Mouse (Mus musculus): ENCODE measurements around the gene Hoxa13. TPM values are rescaled to one million over a fixed set of nuclear protein-coding genes. Genes with fewer than 3 reads are reported as not detected.

The Hoxa13 gene
- total RNA-seq, 2 experiments from 2014 or later: not detected

DNA sequence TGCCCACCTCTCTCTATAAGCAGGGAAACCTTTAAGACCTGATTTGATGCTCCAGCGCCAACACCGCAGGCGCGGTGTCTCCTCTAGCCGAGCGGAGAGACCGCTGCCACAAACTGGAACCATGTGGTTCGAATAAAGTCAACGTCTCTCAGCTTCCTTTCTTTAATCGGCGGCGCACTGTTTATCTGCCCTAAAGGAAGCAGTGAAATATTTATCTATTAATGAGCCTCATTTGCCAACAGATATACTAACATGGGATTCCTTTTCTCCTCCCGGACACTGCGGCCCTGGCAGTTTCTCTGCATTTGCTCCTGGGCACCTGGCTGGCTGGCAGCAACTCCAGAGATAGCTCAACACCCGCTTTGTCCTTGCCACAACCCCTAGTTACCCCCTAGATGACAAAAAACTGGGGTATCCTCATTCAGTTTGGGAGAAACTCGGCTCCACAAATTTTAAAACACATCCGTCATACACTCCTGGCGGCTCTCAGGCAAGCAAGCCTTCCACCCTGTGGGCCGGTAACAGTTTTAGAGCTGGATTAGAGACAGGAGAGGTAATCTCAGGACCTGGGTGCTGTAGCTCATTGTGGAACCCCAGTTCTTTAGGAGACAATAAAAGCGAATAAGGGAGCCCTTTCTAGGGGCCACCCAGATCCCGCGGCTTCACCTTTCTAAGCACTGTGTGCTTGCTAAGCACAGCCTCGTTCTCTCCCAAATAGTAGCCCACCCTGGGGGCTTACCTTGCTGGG is 42.6 kb downstream of the Hoxa13 start:
- intact Hi-C loops (cut with DNase I): no loop called here
- no peak for DNase-seq (ENCODE audit: low spot score in 2 of 2)

DNA sequence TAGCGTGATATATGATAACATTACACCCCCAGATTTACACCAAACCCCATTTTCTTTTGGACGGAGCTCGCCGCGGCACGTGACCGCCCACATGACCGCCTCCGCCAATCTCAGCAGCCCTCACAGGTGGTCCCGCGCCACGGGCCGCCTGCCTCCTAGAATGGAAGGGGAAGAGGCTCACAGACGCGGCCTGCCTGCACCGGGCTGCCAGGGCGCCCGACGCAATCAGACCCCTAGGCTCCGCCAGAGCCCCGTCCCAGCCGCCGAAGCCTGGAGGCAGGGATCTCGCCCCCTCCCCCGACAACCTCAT is 43.3 kb downstream of the Hoxa13 start:
- intact Hi-C loops (cut with DNase I): no loop called here
- DNase-seq (ENCODE audit: low spot score in 2 of 2): no peak

DNA sequence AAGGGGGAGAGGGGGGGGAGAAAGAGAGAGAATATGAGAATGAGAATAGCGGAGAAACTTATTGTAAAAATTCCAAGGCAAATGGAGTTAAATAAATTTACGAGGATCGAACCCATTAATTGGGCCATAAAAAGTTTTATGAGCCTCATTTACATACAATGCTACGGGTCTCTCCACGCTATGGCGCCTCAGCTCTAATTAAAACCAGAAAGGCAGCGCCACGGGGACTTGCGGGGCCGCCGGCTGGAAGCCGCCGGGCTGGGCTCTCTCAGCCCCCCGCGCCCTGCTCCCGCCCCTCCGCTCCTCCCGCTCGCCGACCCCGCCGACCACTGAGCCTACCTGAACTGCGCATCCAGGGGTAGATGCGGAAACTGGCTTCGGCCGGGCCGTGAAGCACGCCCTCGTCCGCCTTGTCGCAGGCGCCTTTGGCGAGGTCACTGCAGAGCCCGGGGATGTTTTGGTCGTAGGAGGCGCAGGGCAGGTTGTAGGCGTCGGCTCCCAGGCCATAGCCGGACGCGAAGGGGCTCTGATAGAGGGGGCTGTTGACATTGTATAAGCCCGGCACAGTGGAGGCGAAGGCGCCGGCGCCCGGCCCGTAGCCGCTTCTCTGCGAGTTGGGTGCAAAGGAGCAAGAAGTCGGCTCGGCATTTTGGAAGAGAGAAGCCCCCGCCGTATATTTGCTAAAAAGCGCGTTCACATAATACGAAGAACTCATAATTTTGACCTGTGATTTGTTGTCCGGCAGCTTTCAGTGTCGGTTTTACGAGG is 43.8 kb downstream of the Hoxa13 start:
- no peak for DNase-seq (ENCODE audit: low spot score in 2 of 2)
- intact Hi-C loops (cut with DNase I): no loop called here

DNA sequence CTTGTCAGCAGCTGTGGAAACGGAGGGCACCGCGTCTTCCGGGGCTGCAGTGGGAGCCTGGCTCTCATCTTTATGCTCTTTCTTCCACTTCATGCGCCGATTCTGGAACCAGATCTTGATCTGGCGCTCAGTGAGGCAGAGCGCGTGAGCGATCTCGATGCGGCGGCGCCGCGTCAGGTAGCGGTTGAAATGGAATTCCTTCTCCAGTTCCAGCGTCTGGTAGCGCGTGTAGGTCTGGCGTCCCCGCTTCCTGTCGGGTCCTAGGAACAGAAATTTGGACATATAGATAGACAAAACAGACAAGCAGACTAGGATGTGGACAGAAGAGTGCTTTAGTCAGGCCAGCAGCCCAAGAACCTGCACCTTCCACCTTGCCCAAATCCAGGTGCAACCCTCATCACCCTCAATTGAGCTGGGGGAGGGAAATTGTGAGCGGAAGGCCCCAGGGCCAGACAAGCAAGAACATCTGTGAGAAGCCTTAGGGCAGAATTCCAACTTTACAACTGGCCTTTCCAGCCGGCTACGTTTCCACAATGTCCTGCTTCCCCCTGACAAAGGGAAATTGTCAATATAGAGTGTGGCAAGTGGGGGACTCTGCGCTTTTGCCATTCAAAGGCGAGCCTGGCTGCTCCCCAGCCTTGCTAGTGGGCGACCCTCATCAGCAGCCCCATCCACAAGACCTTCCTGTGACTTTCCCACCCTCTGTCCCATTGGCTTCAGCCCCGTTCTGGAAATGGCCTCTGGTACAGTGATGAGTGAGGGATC is 44.7 kb downstream of the Hoxa13 start:
- no peak for DNase-seq (ENCODE audit: low spot score in 2 of 2)
- intact Hi-C loops (cut with DNase I): no loop called here

DNA sequence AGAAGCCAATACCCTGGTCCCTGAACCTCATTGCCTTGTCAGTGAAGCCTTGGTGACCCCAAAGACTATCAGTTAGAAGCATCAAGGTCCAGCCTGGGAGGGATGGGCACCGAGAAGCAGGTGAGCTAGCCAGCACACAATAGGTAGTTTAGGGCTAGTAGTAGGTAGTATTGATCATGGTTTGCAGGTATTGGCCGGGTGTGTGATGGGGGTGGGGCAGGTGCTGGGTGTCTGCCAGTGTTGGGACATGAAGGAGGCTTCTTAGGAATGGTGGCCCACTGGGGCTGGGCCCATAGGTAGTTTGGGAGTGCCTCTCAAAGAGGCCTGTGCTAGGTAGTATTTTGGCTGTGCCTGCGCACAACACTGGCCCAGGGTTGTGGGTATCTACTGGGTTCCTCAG is 45.6 kb downstream of the Hoxa13 start:
- intact Hi-C loops (cut with DNase I): no loop called here
- DNase-seq (ENCODE audit: low spot score in 2 of 2): no peak

DNA sequence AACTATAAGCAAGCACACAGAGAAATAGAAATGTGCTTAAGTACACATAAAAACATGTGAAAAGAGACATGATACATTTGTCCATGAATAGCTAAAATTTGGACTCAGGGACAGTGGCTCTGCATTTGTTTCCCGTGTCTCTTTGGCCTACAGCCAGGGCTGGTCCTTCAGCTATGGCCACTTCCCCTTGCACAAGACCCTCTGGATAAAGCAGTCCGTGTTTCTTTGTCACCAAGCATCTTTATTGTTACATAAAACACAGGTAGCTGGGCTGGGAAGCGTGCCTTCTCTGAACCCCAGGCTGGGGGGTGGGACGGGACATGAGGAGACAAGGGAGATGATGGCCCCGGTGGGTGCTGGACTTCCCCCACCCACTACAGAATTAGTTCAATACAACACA is 46.4 kb downstream of the Hoxa13 start:
- intact Hi-C loops (cut with DNase I): loop anchor here (5.0 kb wide), 1 partner anchor 1037 kb away; no protein-coding TSS in a partner anchor
- DNase-seq (ENCODE audit: low spot score in 2 of 2): no peak

DNA sequence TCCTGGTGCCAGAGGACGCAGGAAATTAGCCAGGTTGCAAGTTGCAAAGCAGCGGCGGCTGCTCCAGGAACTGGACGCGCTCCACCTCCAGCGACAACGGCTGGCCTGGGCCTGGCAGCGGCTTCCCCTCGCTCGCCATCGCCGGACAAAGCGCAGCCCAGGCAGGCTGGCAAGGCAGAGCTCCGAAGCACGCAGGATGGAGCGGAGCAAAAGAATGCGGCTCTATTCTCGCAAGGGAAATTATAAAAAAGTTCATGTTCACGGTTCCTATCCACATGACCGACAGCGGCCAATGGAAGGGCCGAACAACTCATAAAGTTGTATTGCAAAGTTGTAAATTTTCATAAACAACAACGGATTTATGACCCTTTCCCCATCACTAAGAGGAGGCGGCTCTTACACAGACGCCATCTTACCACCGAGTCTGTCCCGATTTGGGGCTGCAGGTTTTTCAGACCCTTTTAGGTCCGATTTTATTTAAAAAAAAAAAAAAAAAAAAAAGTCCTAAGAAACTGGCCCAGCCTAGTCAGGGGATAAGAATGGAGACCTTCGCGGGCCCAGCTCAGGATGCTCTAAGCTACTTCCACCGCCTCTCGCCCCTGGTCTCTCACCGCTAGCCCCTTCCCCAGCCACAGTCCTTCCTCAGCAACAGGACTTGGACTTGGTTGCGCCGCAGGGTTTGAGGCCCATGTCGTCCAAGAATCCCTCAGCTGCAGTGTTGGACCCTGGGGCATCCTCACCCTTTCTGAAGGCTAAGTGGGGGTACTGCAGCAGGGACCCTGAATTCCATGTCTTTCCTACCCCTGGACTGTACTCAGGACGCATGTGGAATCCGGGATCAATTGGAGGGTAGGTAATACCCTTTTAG is 47.3 kb downstream of the Hoxa13 start, which contains the start of the genes Hoxa3 and Gm28308:
Hoxa3 (minus strand) TSS at position 218 of the 868 bp plus-strand sequence.
Gm28308 (minus strand) TSS at position 221 of the 868 bp plus-strand sequence.
- no peak for DNase-seq (ENCODE audit: low spot score in 2 of 2)
- intact Hi-C loops (cut with DNase I): loop anchor here (5.0 kb wide), 1 partner anchor 1036 kb away; no protein-coding TSS in a partner anchor

DNA sequence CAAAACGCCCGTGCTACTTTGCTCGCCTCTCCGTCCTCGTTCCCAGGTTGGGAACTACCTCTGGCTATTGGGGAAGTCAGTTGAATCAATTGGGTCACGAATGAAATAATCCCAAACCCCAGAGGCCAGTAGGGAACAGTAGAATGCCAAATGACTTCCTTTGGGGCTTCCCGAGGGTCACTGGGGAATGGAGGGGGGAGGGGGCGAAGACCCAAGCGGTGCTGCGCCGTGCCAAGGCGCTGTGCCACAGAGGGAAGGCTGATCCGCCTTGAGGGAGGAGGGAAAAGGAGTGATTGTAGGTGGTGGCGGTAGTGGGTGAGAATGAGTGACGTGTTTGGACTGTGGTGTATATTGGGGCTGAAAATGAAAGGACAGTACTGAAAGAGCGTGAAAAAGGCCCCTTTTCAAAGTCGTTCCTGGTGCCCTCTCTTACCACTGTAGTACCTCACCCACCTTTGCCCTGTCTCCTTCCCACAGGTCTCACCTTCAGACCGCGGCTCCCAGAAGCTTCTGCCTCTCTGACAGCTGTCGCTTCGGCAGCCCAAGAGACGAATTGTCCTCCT is 48.0 kb downstream of the Hoxa13 start:
- DNase-seq (ENCODE audit: low spot score in 2 of 2): no peak
- intact Hi-C loops (cut with DNase I): loop anchor here (5.0 kb wide), 1 partner anchor 1035 kb away; no protein-coding TSS in a partner anchor

DNA sequence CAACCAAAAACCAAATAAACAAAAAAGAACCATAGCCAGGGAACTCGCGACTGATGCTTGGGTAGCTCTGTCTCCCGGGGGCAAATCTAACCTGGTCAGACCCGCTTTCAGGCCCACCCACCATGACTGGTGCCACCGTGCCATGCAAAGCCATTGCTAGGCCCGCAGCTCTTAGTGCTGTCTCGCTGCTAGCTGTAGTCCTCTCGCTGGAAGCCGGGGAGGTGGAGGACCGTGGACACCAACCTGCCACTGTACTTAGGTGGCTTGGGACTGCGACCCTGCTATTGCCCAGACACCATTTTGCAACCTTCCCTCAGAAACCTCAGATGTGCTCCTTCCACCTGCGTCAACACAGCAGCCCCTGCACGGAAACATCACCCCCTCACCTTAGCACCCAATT is 48.7 kb downstream of the Hoxa13 start:
- intact Hi-C loops (cut with DNase I): loop anchor here (5.0 kb wide), 1 partner anchor 1035 kb away; no protein-coding TSS in a partner anchor
- DNase-seq (ENCODE audit: low spot score in 2 of 2): no peak

DNA sequence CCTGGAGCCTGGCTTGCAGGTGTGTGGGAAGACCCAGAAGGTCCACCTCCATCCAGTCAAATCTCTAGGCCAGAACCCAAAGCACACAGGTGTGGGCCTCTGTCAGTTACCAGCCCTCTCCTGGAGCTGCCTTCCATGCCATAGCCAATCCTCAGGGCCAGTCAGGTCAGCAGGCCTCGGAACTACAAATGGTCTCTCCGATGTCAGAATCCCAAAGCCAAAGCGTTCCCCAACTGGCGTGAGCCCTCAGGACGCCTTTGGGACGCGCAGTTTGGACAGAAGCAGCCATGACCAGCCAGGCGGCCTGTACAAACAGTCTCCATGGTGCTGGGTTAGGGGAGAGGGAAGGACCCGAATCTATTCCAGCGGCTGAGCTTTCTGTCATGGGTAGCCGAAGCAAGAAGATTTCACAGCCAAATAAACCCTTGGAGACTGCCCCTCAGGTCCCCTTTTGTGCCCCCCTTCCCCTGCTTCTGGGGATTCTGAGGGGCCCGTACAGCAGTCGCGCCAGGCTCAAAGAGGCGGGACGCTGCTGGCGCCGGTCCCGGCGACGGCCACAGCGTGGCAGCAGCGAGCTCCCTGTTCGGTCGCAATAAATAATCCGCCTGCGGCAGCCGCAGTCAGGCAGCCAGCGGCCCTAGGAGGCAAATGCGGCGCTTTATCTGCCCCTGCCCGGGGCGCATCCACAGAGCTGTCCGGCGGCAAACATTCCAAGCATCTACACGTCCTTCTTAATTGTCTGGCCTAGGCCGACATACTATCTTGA is 49.3 kb downstream of the Hoxa13 start:
- peak; percentile 36 to 56 for DNase-seq (ENCODE audit: low spot score in 2 of 2)
- intact Hi-C loops (cut with DNase I): loop anchor here (5.0 kb wide), 1 partner anchor 1034 kb away; no protein-coding TSS in a partner anchor

DNA sequence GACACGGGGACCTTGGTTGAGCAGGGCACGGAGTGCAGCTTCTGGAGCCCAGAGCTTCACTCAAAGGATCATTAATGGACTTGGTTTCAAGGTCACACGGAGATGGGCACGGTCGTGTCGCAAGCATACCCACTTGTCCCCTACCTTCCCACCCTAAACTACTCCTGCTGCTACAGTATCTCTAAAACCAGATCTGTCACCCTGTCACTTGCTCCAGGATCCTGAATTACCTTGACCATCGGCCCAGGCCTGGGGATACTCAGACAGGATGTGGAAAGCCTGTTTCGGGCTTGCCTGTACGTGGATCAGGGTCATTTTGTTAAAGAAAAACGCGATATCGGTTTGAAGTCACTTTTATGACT is 51.0 kb downstream of the Hoxa13 start:
- intact Hi-C loops (cut with DNase I): loop anchor here (5.0 kb wide), 1 partner anchor 1032 kb away; no protein-coding TSS in a partner anchor
- DNase-seq (ENCODE audit: low spot score in 2 of 2): no peak

DNA sequence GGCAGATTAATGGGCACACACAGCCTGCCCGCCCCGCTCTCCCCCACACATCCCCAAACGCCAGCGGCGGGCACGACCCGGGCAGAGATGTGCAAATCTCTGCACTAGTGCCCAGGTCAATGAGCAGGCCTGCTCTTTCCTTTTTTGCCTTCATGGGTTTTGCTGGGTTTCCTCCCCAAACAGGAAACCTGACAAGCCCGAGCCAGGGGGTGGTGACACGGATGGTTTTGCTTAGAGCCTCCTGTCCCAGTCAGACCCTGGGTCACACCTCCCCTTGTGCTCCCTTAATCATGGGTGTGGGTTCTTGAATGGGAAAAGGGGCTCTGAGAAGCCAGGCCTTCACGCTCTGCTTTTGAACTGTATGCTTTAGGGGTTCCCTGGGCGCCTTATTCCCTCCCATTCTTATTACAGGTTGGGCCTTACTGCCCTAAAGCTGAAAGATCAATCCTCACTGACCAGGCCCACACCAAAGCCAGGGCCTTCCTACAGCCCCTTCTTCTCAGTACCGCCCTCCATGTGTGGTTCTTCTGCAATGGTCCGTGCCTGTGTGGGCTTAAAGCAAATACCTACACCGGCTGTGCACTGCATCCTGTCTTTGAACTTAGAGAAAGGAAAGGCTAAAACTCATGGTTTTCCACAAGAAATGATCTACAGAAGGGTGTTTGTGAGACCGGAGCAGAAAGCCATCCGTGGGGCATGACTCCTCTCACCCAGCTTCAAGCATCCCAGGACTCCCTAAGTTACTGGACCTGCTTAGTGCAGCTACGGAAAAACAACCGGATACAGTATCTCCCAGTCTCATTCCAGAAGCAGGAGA is 51.6 kb downstream of the Hoxa13 start:
- DNase-seq (ENCODE audit: low spot score in 2 of 2): no peak
- intact Hi-C loops (cut with DNase I): no loop called here

DNA sequence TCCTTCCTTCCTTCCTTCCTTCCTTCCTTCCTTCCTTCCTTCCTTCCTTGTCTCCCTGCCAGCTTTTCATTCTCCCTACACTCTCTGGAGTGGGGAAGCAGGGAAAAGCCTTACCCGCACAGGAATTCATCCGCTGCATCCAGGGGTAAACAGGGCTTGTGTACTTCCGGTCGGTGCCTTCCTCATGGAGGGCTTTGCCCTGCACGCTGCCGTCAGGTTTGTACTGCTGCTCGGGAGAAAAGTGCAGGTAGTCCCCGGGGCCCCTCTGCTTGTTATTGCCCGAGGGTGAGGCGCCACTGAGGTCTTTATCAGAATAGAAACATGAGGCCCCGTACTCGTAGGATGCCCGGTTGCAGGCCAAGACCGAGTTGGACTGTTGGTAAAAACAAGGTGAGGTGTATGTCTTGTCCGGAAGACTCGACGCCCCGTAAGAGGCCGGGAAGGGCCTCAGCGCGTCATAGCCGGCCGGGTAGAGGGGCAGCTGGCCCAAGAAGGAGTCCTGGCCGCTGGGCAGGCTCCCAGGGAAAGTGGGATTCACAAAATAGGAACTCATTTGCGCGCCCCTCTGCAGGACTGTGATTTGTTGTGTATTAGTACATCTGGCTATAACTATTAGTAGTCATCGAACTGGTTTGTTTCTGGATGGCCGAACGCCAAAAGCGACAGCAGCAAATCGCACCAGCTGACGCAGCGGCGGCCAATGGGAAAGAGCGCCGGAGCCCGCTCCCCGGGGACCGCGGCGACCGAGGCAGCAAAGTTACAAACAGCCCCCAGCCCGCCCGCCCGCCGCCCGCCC is 52.4 kb downstream of the Hoxa13 start, which contains the start of gene Hoxa6:
Hoxa6 (minus strand) TSS at position 651 of the 796 bp plus-strand sequence.
- no peak for DNase-seq (ENCODE audit: low spot score in 2 of 2)
- intact Hi-C loops (cut with DNase I): no loop called here

All from left cerebral cortex, postnatal 14 days (tissue).